Mouse (Mus musculus) heart, embryonic 11.5 days (tissue): ENCODE data around the gene Gpr153. TPM values are rescaled to one million over a fixed set of nuclear protein-coding genes. Genes with fewer than 3 reads are reported as not detected.

Experiments used
- ATAC-seq: fragments of 200-750 bp; cut with Nextera tagmentation; replicated peaks from 2 replicates; pipeline ENCODE4 v1.8.0; 2017; ENCODE audit warnings: moderate library complexity; ENCODE audit not compliant: insufficient number of reproducible peaks, low FRiP score, low TSS enrichment
- H3K27ac ChIP-seq: fragments of 300-500 bp; sonication (generic); 2 replicates; pipeline ENCODE4 v1.5.1; 2014; ENCODE audit warnings: mild to moderate bottlenecking, low read depth, low read length
- H3K27me3 ChIP-seq: fragments of 300-500 bp; sonication (generic); 2 replicates; pipeline ENCODE4 v1.6.1; 2014; ENCODE audit warnings: mild to moderate bottlenecking, low read length, mixed read lengths; ENCODE audit not compliant: control insufficient read depth, insufficient read depth
- H3K36me3 ChIP-seq: fragments of 300-500 bp; sonication (generic); 2 replicates; pipeline ENCODE4 v1.6.1; 2014; ENCODE audit warnings: mild to moderate bottlenecking, low read length, moderate library complexity, mixed read lengths; ENCODE audit not compliant: control insufficient read depth, insufficient read depth
- H3K4me1 ChIP-seq: fragments of 300-500 bp; sonication (generic); 2 replicates; pipeline ENCODE4 v1.6.1; 2014; ENCODE audit warnings: low read length; ENCODE audit not compliant: control insufficient read depth, insufficient read depth
- H3K4me2 ChIP-seq: fragments of 300-500 bp; sonication (generic); 2 replicates; pipeline ENCODE4 v1.6.1; 2014; ENCODE audit warnings: mild to moderate bottlenecking, moderate library complexity
- H3K4me3 ChIP-seq: fragments of 300-500 bp; sonication (generic); 2 replicates; pipeline ENCODE4 v1.5.1; 2014; ENCODE audit warnings: low read depth, low read length
- H3K9ac ChIP-seq: fragments of 300-500 bp; sonication (generic); 2 replicates; pipeline ENCODE4 v1.6.1; 2014; ENCODE audit warnings: mild to moderate bottlenecking, low read depth, low read length, moderate library complexity
- H3K9me3 ChIP-seq: fragments of 300-500 bp; sonication (generic); replicated peaks from 2 replicates; pipeline ENCODE4 v1.6.1; 2016; ENCODE audit warnings: low read length; ENCODE audit not compliant: control insufficient read depth
- WGBS: fragments of 180-500 bp; shearing (Covaris S2); extraction: QIAGEN DNeasy Blood & Tissue Kit; methylation state at CpG from one replicate; pipeline ENCODE4 v1.1.7; 2014; ENCODE audit not compliant: insufficient replicate concordance; 5-methylcytosine and 5-hydroxymethylcytosine counted together
- polyA plus RNA-seq: library from polyadenylated mRNA; unstranded; fragments of >200 nt; fragmentation: Nextera tagmentation; extraction: Ambion mirVana; gene quantifications from 2 replicates; pipeline ENCODE4 v1.2.1, GENCODE M21; 2014

Gene Gpr153
- polyA plus RNA-seq, 1 experiment from 2014 or later = 7.8 TPM

- H3K27me3 ChIP-seq = no peaks in the 10 kb centered on the region
- 0 out of 2 replicates have a peak overlapping the region, but pooled peaks have one; percentile 8 for H3K27ac ChIP-seq
- peaks cover 49% of the 10 kb centered on the region for H3K4me1 ChIP-seq
- H3K9me3 ChIP-seq = no peaks in the 10 kb centered on the region
- WGBS = 87% methylated on average over 8 of the region's 8 CpGs
- no peak overlapping the region for H3K4me3 ChIP-seq
- H3K4me2 ChIP-seq = no peak overlapping the region
- no peak overlapping the region for H3K9ac ChIP-seq
- ATAC-seq = no peak
- no peaks in the 10 kb centered on the region for H3K36me3 ChIP-seq
Observed at GRCm38 (mm10) chr4:152243969-152244368, 30.1 kb upstream of the Gpr153 start.

DNA sequence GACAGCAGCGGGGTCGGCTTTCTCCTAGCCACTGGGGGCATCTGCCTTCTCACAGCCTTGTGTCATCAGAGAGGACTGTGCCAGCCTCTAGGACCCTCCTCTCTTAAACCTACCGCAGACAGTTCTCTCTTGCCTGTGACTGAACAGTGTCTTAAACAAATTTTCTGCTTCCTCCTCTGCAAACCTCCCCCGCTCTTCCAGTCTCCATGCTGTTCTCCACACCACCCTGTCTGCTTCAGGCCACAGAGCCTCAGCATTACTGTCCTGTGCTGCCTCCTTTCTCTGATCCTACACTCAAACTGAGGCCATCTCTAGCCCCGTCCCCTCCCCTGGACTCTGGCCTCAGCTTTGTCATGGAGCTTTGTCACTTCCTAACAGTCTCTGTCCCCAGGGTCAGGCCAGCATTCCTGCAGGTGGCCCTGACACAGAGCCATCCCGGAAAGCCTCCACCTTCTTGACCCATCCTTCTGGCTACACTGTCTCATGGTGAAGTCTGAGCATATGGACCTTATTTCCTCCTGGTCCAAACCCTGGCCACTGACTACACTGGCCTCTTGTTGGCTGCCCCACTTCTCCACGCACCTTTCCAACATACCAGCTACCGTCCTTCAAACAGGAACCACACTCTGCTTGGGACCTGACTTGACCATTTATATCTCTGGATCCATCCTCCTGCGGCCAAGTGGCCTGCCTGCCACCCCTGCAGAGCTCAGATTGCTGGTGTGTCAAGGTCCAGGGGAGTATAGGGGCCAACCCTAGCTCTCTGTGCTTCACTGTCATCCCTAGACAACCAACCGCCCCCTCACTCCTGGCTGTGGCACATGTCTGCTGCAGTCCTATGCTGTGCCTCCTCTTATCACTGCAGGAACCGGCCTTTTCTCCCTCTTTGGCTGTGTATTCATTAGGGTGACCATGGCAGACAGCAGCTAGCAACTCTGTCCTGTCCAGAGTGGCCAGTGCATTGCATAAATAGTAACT, 29.2 kb upstream of the Gpr153 start:
- H3K36me3 ChIP-seq = no peaks in the 10 kb centered on the region
- no peak overlapping the region for H3K4me3 ChIP-seq
- no peak for ATAC-seq
- peak overlapping the region; percentile 32 for H3K27ac ChIP-seq
- H3K4me2 ChIP-seq = no peak overlapping the region
- H3K9me3 ChIP-seq = no peaks in the 10 kb centered on the region
- H3K9ac ChIP-seq = 0 out of 2 replicates have a peak overlapping the region, but pooled peaks have one; percentile 16
- no peaks in the 10 kb centered on the region for H3K27me3 ChIP-seq
- 66% methylated on average over 11 of the region's 11 CpGs for WGBS
- H3K4me1 ChIP-seq = peaks cover 48% of the 10 kb centered on the region

- Histone ChIP-seq H3K27me3 (no peaks in the 10 kb centered on the region), H3K9me3 (no peaks in the 10 kb centered on the region), H3K27ac (peak overlapping the region; percentile 16), H3K4me1 (peaks cover 39% of the 10 kb centered on the region), H3K9ac (no peak overlapping the region), H3K4me2 (no peak overlapping the region), H3K4me3 (no peak overlapping the region), H3K36me3 (peaks cover 3% of the 10 kb centered on the region; the same call in 1 of the 2 replicates)
- WGBS = 41% methylated on average over 6 of the region's 6 CpGs
- no peak for ATAC-seq
Observed at GRCm38 (mm10) chr4:152246011-152246410, 28.0 kb upstream of the Gpr153 start.

GRCm38 (mm10) chr4:152247195-152247594, 26.8 kb upstream of the Gpr153 start:
- WGBS = 47% methylated on average over 3 of the region's 3 CpGs
- Histone ChIP-seq H3K36me3 (peaks cover 3% of the 10 kb centered on the region; the same call in 1 of the 2 replicates), H3K9ac (no peak overlapping the region), H3K4me3 (no peak overlapping the region), H3K27ac (no peak overlapping the region), H3K9me3 (no peaks in the 10 kb centered on the region), H3K4me2 (no peak overlapping the region), H3K27me3 (no peaks in the 10 kb centered on the region), H3K4me1 (peaks cover 36% of the 10 kb centered on the region)
- no peak for ATAC-seq

DNA sequence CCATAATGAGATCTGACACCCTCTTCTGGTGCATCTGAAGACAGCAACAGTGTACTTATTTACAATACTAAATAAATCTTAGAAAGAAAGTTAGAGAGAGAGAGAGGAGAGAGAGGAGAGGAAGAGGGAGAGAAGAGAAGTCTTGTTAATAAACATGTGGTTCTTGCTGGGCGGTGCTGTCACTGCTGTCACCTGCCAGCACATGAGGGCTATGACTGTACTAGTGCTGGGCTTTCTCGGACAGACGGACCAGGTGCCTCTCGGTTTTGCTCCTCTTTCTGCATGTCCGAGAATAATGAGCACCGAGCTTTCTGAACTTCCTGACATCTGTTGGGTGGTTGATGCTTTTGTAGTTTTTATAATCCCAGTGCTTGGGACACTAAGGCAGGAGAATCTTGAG, 23.4 kb upstream of the Gpr153 start:
- Histone ChIP-seq H3K36me3 (peaks cover 3% of the 10 kb centered on the region; the same call in 1 of the 2 replicates), H3K4me2 (no peak overlapping the region), H3K4me1 (peaks cover 42% of the 10 kb centered on the region), H3K4me3 (no peak overlapping the region), H3K27me3 (no peaks in the 10 kb centered on the region), H3K9ac (no peak overlapping the region), H3K9me3 (no peaks in the 10 kb centered on the region), H3K27ac (no peak overlapping the region)
- ATAC-seq = no peak
- 85% methylated on average over 6 of the region's 6 CpGs for WGBS

DNA sequence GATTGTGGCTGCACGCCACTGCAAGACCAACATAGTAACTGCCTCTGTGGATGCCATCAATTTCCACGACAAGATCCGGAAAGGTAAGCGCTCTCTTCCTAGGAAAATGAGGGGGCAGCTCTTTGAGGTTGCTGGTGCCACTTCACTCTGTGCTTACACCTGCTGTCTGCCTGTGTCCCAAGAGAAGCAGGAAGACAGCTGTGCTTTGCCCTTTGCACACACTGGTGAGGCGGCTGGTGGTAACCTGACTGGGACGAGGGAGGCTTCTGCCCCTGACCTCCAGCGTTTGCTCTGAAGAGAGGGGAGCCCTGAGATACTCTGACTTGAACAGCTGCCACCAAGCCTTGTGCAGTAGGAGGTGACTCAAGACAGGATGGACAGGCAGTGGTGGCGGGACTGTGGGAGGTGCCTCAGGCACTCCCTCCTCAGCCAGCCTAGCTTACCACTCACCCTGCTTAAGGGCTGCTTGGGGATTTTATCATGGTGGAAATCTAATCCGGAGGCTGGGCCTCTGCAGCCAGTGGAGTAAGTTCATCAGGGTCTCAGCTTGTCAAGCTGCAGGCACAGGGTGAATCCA, 20.8 kb upstream of the Gpr153 start:
- Histone ChIP-seq H3K4me3 (no peak overlapping the region), H3K36me3 (peaks cover 3% of the 10 kb centered on the region; the same call in 1 of the 2 replicates), H3K4me1 (peaks cover 41% of the 10 kb centered on the region), H3K9me3 (no peaks in the 10 kb centered on the region), H3K4me2 (no peak overlapping the region), H3K27ac (0 out of 2 replicates have a peak overlapping the region, but pooled peaks have one; percentile 1), H3K9ac (0 out of 2 replicates have a peak overlapping the region, but pooled peaks have one; percentile 18), H3K27me3 (no peaks in the 10 kb centered on the region)
- WGBS = 61% methylated on average over 9 of the region's 9 CpGs
- no peak for ATAC-seq

GRCm38 (mm10) chr4:152257070-152257469, 17.0 kb upstream of the Gpr153 start:
- no peak for ATAC-seq
- no peak overlapping the region for H3K4me3 ChIP-seq
- H3K36me3 ChIP-seq = no peaks in the 10 kb centered on the region; the same call in 1 of the 2 replicates
- H3K9ac ChIP-seq = no peak overlapping the region; the same call in 1 of the 2 replicates
- H3K9me3 ChIP-seq = no peaks in the 10 kb centered on the region
- H3K4me1 ChIP-seq = peaks cover 64% of the 10 kb centered on the region
- no peak overlapping the region for H3K4me2 ChIP-seq
- 20% methylated on average over 6 of the region's 6 CpGs for WGBS
- H3K27me3 ChIP-seq = no peaks in the 10 kb centered on the region
- peak overlapping the region; percentile 55 for H3K27ac ChIP-seq

- H3K9ac ChIP-seq = no peak overlapping the region
- no peak overlapping the region for H3K4me2 ChIP-seq
- H3K36me3 ChIP-seq = no peaks in the 10 kb centered on the region; the same call in none of the 2 replicates
- 88% methylated on average over 8 of the region's 8 CpGs for WGBS
- H3K27ac ChIP-seq = no peak overlapping the region
- no peak overlapping the region for H3K4me3 ChIP-seq
- no peak for ATAC-seq
- H3K4me1 ChIP-seq = peaks cover 69% of the 10 kb centered on the region
- no peaks in the 10 kb centered on the region for H3K27me3 ChIP-seq
- no peaks in the 10 kb centered on the region for H3K9me3 ChIP-seq
Observed at GRCm38 (mm10) chr4:152260451-152260850, 13.6 kb upstream of the Gpr153 start.
